Mouse (Mus musculus): ENCODE measurements around the gene D630036H23Rik. TPM values are rescaled to one million over a fixed set of nuclear protein-coding genes. Genes with fewer than 3 reads are reported as not detected.

Gene D630036H23Rik
- polyA plus RNA-seq (2012; rRNA removed), result 0.32 and 0.69 TPM in 2 replicates

DNA sequence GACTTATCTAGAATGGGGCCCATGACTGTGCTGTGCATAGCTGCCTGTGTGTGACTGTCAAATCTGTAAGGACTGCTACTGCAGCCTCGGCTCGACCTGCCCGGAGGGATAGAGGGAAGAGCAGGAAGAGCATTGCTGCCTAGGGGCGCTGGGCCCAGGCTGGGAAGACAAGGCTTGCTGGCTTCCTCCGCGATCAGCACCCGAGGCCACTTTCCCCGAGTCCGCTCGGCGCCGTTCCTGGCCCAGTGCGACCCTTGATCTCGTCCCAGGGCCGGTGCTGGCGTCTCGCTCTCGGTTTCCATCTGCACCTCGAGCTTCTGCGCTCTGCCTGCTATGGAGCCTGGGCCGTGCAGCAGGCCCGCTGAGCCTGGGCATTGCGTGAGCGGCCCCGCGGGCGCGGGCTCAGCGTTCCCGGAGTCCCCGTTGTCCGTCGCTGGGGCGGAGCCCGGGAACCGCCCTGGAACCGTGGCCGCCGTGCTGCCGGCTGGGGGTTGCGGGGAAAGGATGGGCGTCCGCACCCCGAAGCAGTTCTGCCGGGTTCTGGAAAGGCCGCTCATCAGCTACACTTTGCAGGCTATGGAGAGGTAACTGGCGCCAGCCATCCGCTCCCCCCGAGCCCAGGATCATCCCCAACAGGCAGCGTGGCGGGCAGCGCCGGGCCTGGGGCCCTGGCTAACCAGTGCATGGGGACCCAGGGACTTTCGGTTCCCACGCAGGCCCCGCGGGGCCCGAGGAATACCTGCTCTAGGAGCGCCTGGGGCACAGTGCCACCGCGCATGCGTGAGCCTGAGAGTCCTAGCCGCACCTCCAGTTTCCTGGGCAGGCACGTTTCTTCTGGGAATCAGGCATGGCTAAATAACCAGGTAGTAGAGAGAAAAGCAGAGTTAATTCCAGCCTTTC lies at the start of gene D630036H23Rik, which contains the start of gene Ispd:
D630036H23Rik (minus strand) TSS at position 741 of the 900 bp plus-strand sequence.
Ispd (plus strand) TSS at position 10 of the 900 bp plus-strand sequence.
- H3K27ac ChIP-seq (ENCODE audit: insufficient read depth, low read length), result peak within 1 kb of the TSS; percentile 73
- no peak for TF ChIP-seq POLR2A (IDR thresholded peaks at IDR 0.05; ENCODE audit: low read depth, low read length)
- TF ChIP-seq CTCF (IDR thresholded peaks at IDR 0.05; ENCODE audit: extremely low read depth, insufficient read depth, insufficient read length, insufficient replicate concordance), result no peak
- H3K4me1 ChIP-seq (ENCODE audit: control insufficient read depth, insufficient read depth, insufficient read length), result no peaks in the 10 kb centered on the region; the same call in none of the 2 replicates
- no peaks in the 10 kb centered on the region for H3K36me3 ChIP-seq (ENCODE audit: control insufficient read depth, insufficient read depth, low read length)
- DNase-seq (ENCODE audit: low read depth in 1 of 2, low spot score in 2 of 2), result peak; percentile 5 to 70
- no peaks in the 10 kb centered on the region for H3K27me3 ChIP-seq (ENCODE audit: control insufficient read depth, insufficient read depth, low read length)
- peak within 1 kb of the TSS; percentile 80 for H3K4me3 ChIP-seq (ENCODE audit: extremely low read depth, insufficient read depth, insufficient read length)
- WGBS, result 2% methylated on average over 64 of the region's 64 CpGs

DNA sequence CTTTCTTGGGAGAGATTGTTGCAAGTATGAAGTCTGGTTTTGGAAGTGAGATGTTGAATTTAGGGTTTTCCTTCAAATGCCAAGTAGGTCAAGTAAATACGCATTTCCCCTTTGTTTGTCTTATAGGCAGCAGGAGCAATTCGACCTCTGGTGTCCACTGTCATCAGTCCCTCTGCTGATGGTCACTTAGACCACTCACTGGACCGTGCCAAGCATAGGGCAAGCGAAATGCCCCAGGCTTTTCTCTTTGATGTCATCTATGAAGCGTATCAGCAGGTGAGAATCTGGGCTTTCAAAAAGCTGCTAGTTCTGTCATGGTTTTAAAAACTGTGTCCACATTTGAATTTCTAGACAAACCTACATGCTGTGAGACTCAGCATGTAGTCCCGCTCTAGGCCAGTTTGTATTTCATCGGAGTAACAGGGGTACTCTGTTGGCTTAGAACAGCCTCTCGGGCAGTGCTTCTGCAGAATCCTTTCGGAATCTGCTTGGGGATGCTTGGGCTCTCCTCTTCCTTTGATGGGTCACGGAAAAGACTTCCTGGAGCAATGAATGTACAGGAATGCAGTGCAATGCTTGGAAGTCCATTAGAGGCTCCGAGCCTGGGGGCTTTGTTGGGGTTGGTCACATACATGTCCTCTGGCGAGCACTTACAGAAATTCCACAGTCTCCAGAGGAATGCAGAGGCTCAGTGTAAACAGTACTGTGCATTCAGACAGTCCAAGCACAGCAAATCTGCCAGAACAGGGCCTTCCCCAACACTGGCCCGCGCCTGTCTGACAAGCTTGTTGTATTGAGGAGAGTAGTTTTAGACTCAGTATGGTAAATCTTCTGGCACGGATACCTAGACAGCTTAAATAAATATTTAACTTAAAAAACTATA lies 44.4 kb upstream of the D630036H23Rik start:
- WGBS, result 91% methylated on average over 15 of the region's 15 CpGs
- no peaks in the 10 kb centered on the region for H3K36me3 ChIP-seq (ENCODE audit: control insufficient read depth, insufficient read depth, low read length)
- DNase-seq (ENCODE audit: low read depth in 1 of 2, low spot score in 2 of 2), result no peak

DNA sequence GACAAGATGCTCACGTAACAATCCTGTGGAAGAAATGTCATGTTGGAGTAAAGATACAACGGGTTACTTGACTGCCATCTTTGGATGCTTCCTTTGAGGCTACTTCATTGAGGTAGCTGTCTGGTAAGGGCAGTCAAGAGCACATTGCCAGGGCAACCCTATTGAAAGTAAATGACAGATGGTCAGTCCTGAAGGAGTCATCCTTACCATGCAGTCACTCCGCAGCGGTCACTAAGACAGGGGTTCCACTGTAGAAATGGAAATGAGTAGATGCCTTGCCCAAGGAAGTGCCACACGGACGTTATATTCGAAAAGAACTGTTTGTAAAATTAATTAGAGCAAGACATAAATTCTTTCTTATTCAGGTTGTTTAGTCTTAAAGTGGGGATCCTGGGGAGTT lies 43.3 kb upstream of the D630036H23Rik start:
- no peak overlapping the region for H3K27ac ChIP-seq (ENCODE audit: insufficient read depth, low read length)
- no peaks in the 10 kb centered on the region for H3K4me1 ChIP-seq (ENCODE audit: control insufficient read depth, insufficient read depth, insufficient read length)
- no peaks in the 10 kb centered on the region for H3K36me3 ChIP-seq (ENCODE audit: control insufficient read depth, insufficient read depth, low read length)
- DNase-seq (ENCODE audit: low read depth in 1 of 2, low spot score in 2 of 2), result no peak
- H3K27me3 ChIP-seq (ENCODE audit: control insufficient read depth, insufficient read depth, low read length), result no peaks in the 10 kb centered on the region
- TF ChIP-seq POLR2A (IDR thresholded peaks at IDR 0.05; ENCODE audit: low read depth, low read length), result no peak
- no peak for TF ChIP-seq CTCF (IDR thresholded peaks at IDR 0.05; ENCODE audit: extremely low read depth, insufficient read depth, insufficient read length, insufficient replicate concordance)
- H3K4me3 ChIP-seq (ENCODE audit: extremely low read depth, insufficient read depth, insufficient read length), result no peak overlapping the region
- WGBS, result 93% methylated on average over 7 of the region's 7 CpGs

More for the DNA sequence above, 44.4 kb upstream of the D630036H23Rik start:
- TF ChIP-seq CTCF (IDR thresholded peaks at IDR 0.05; ENCODE audit: extremely low read depth, insufficient read depth, insufficient read length, insufficient replicate concordance) (no peak), POLR2A (IDR thresholded peaks at IDR 0.05; ENCODE audit: low read depth, low read length) (no peak)
- Histone ChIP-seq H3K4me1 (ENCODE audit: control insufficient read depth, insufficient read depth, insufficient read length) (no peaks in the 10 kb centered on the region), H3K27ac (ENCODE audit: insufficient read depth, low read length) (no peak overlapping the region), H3K27me3 (ENCODE audit: control insufficient read depth, insufficient read depth, low read length) (no peaks in the 10 kb centered on the region), H3K4me3 (ENCODE audit: extremely low read depth, insufficient read depth, insufficient read length) (no peak overlapping the region)

DNA sequence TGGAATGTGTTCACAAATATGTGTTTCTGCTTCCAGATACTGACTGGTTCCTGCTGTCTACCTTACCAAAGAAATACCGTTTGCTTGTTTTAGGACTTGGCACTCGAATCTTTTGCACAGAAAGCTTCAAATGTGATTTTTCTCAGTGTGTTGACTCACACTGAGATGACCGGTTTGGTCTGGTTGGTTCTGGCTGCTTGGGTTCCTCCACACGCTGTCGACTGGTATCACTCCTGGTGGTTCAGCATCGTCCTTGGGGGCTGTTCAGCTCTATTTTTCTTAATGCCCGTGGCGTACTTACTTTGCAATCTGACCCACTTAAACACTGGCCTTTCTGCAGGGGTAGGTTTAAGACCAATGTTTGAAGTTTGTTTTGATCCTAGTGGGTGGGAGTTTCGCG lies 41.7 kb upstream of the D630036H23Rik start:
- no peak for TF ChIP-seq POLR2A (IDR thresholded peaks at IDR 0.05; ENCODE audit: low read depth, low read length)
- TF ChIP-seq CTCF (IDR thresholded peaks at IDR 0.05; ENCODE audit: extremely low read depth, insufficient read depth, insufficient read length, insufficient replicate concordance), result no peak
- Histone ChIP-seq H3K27ac (ENCODE audit: insufficient read depth, low read length) (no peak overlapping the region), H3K4me1 (ENCODE audit: control insufficient read depth, insufficient read depth, insufficient read length) (no peaks in the 10 kb centered on the region), H3K4me3 (ENCODE audit: extremely low read depth, insufficient read depth, insufficient read length) (no peak overlapping the region), H3K36me3 (ENCODE audit: control insufficient read depth, insufficient read depth, low read length) (no peaks in the 10 kb centered on the region), H3K27me3 (ENCODE audit: control insufficient read depth, insufficient read depth, low read length) (no peaks in the 10 kb centered on the region)
- no peak for DNase-seq (ENCODE audit: low read depth in 1 of 2, low spot score in 2 of 2)
- WGBS, result 90% methylated on average over 10 of the region's 10 CpGs

DNA sequence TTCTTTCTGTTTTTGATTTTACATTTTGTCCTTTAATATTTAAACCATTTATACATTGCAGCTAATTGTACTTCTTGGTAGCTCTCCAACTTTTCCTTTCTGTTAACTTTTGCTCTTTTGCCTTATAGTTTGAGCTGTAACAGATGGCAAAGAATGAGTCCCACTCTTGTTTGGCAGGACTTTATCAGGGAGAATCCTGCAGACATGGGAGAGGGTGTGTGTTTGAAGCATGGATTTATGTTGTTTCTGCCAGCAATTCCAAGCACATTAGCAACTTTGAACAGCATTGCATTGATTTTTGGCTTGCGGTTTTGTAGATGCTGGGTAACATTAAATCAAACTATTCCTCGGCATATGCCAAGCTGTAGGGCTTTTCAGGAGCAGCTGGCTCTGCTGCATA lies 13.1 kb upstream of the D630036H23Rik start:
- WGBS, result 86% methylated on average over 2 of the region's 2 CpGs

DNA sequence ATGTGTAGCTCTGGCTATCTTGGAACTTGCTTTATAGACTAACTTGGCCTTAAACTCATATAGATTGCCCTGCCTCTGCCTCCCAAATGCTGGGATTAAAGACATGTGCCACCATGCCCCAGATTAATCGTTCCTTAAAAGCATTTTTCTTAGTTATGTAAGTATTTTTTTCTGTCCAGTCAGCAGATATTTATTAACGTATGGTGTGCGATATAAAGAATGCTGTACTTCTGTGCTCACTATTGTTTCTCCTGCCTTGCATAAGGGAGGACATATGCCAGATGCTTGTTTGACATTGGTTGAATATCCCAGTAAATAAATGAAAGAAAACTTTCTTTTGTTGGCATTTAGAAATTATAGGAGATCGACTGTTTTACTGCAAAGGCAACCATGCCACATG lies 5.0 kb upstream of the D630036H23Rik start:
- H3K36me3 ChIP-seq (ENCODE audit: control insufficient read depth, insufficient read depth, low read length), result no peaks in the 10 kb centered on the region
- DNase-seq (ENCODE audit: low read depth in 1 of 2, low spot score in 2 of 2), result no peak
- 89% methylated on average over 4 of the region's 4 CpGs for WGBS
- H3K27me3 ChIP-seq (ENCODE audit: control insufficient read depth, insufficient read depth, low read length), result no peaks in the 10 kb centered on the region
- H3K4me3 ChIP-seq (ENCODE audit: extremely low read depth, insufficient read depth, insufficient read length), result no peak overlapping the region
- no peaks in the 10 kb centered on the region; the same call in 1 of the 2 replicates for H3K4me1 ChIP-seq (ENCODE audit: control insufficient read depth, insufficient read depth, insufficient read length)
- no peak overlapping the region for H3K27ac ChIP-seq (ENCODE audit: insufficient read depth, low read length)
- no peak for TF ChIP-seq POLR2A (IDR thresholded peaks at IDR 0.05; ENCODE audit: low read depth, low read length)
- TF ChIP-seq CTCF (IDR thresholded peaks at IDR 0.05; ENCODE audit: extremely low read depth, insufficient read depth, insufficient read length, insufficient replicate concordance), result no peak

More for the DNA sequence above, 13.1 kb upstream of the D630036H23Rik start:
- Histone ChIP-seq H3K27ac (ENCODE audit: insufficient read depth, low read length) (no peak overlapping the region), H3K4me3 (ENCODE audit: extremely low read depth, insufficient read depth, insufficient read length) (no peak overlapping the region), H3K36me3 (ENCODE audit: control insufficient read depth, insufficient read depth, low read length) (no peaks in the 10 kb centered on the region), H3K4me1 (ENCODE audit: control insufficient read depth, insufficient read depth, insufficient read length) (no peaks in the 10 kb centered on the region), H3K27me3 (ENCODE audit: control insufficient read depth, insufficient read depth, low read length) (no peaks in the 10 kb centered on the region)
- DNase-seq (ENCODE audit: low read depth in 1 of 2, low spot score in 2 of 2), result no peak
- TF ChIP-seq CTCF (IDR thresholded peaks at IDR 0.05; ENCODE audit: extremely low read depth, insufficient read depth, insufficient read length, insufficient replicate concordance) (no peak), POLR2A (IDR thresholded peaks at IDR 0.05; ENCODE audit: low read depth, low read length) (no peak)

Measured in spleen, adult 2 months (tissue).